Mouse (Mus musculus) hindbrain, postnatal 0 days (tissue): Measurements from ENCODE around the gene Ampd1. TPM values are rescaled to one million over a fixed set of nuclear protein-coding genes. Genes with fewer than 3 reads are reported as not detected.

Experiments used
- ATAC-seq: fragments of 200-750 bp; cut with Nextera tagmentation; 2 replicates; pipeline ENCODE4 v1.8.0; 2017; ENCODE audit warnings: mild to moderate bottlenecking, moderate TSS enrichment, moderate library complexity
- DNase-seq: peaks from one replicate; pipeline ENCODE4 v3.0.0-alpha.2; 2015; ENCODE audit warnings: low spot score
- H3K27ac ChIP-seq: fragments of 300-500 bp; sonication (generic); 2 replicates; pipeline ENCODE4 v1.5.1; 2014; ENCODE audit warnings: mild to moderate bottlenecking
- H3K27me3 ChIP-seq: fragments of 300-500 bp; sonication (generic); 2 replicates; pipeline ENCODE4 v1.6.1; 2014; ENCODE audit warnings: low read length, mixed read lengths; ENCODE audit not compliant: insufficient read depth
- H3K36me3 ChIP-seq: fragments of 300-500 bp; sonication (generic); 2 replicates; pipeline ENCODE4 v1.6.1; 2014; ENCODE audit warnings: low read length, mixed read lengths; ENCODE audit not compliant: insufficient read depth
- H3K4me1 ChIP-seq: fragments of 300-500 bp; sonication (generic); 2 replicates; pipeline ENCODE4 v1.6.1; 2014; ENCODE audit warnings: antibody characterized with exemption, low read length, mixed read lengths; ENCODE audit not compliant: insufficient read depth
- H3K4me2 ChIP-seq: fragments of 300-500 bp; sonication (generic); 2 replicates; pipeline ENCODE4 v1.6.1; 2014; ENCODE audit warnings: low read depth, mild to moderate bottlenecking, low read length, moderate library complexity, mixed read lengths
- H3K4me3 ChIP-seq: fragments of 300-500 bp; sonication (generic); 2 replicates; pipeline ENCODE4 v1.5.1; 2014; ENCODE audit warnings: low read length
- H3K9ac ChIP-seq: fragments of 300-500 bp; sonication (generic); replicated peaks from 2 replicates; pipeline ENCODE4 v1.6.1; 2014; ENCODE audit warnings: mild to moderate bottlenecking, low read length, moderate library complexity, mixed read lengths
- H3K9me3 ChIP-seq: fragments of 300-500 bp; sonication (generic); 2 replicates; pipeline ENCODE4 v1.6.1; 2016; ENCODE audit warnings: low read length, mixed read lengths
- CTCF ChIP-seq: IDR thresholded peaks from 2 replicates; pipeline ENCODE4 v1.5.1; 2016; ENCODE audit warnings: antibody characterized with exemption, control low read depth, low read depth
- WGBS: fragments of 180-500 bp; shearing (Covaris S2); extraction: QIAGEN DNeasy Blood & Tissue Kit; methylation state at CpG from one replicate; pipeline ENCODE4 v1.1.7; 2014; 5-methylcytosine and 5-hydroxymethylcytosine counted together
- polyA plus RNA-seq: library from polyadenylated mRNA; unstranded; fragments of >200 nt; fragmentation: Nextera tagmentation; extraction: Ambion mirVana; gene quantifications from 2 replicates; pipeline ENCODE4 v1.2.1, GENCODE M21; 2015
- total RNA-seq: library from RNA; depleted of rRNA; stranded (reverse); fragments of >200 nt; gene quantifications from 2 replicates; pipeline ENCODE4 v1.2.3, GENCODE M21; 2014

The Ampd1 gene
- total and polyA plus RNA-seq, 2 experiments from 2014 or later, result 2.6 TPM; not detected in 1

GRCm38 (mm10) chr3:103058207-103059157 lies 15.3 kb upstream of the Ampd1 start, which contains the start of gene Nras:
Nras (plus strand) TSS chr3:103058285.
- ATAC-seq (peak; percentile 99), DNase-seq (peak; percentile 97)
- Histone ChIP-seq H3K4me3 (peak within 1 kb of the TSS; percentile 70), H3K27ac (peak within 1 kb of the TSS; percentile 91), H3K9ac (peak within 1 kb of the TSS; percentile 76), H3K4me1 (0 out of 2 replicates have a peak, but pooled peaks cover 4% of the 10 kb centered on the region), H3K4me2 (peak within 1 kb of the TSS; percentile 69), H3K36me3 (peaks cover 34% of the 10 kb centered on the region), H3K9me3 (no peaks in the 10 kb centered on the region), H3K27me3 (no peaks in the 10 kb centered on the region)
- WGBS, result 2% methylated on average over 46 of the region's 46 CpGs
- TF ChIP-seq CTCF, result no peak

DNA sequence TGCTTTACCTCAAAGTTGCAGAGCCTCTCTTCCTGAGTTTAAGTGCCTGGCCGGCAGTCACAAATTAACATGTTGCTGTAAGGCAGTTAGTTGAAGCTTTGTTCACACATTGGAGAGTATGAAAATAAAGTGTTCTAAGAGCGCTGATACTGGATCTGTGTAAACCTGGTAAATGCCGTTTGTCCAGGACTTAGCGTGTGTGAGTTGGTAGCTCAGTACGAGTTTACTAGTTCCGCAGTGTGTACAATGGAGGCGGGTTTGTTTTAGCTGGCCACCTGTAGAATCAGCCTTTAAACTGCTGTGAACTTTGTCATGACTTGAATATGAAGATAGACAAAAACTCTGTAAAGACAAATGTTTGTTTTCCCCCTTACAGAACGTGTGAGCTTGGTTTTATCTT lies 6.9 kb upstream of the Ampd1 start:
- Histone ChIP-seq H3K27ac (no peak overlapping the region), H3K4me1 (no peaks in the 10 kb centered on the region), H3K27me3 (no peaks in the 10 kb centered on the region), H3K36me3 (peaks cover 46% of the 10 kb centered on the region), H3K4me2 (no peak overlapping the region), H3K9ac (no peak overlapping the region), H3K9me3 (no peaks in the 10 kb centered on the region), H3K4me3 (no peak overlapping the region)
- 94% methylated on average over 8 of the region's 8 CpGs for WGBS
- ATAC-seq (no peak), DNase-seq (no peak)
- no peak for TF ChIP-seq CTCF

DNA sequence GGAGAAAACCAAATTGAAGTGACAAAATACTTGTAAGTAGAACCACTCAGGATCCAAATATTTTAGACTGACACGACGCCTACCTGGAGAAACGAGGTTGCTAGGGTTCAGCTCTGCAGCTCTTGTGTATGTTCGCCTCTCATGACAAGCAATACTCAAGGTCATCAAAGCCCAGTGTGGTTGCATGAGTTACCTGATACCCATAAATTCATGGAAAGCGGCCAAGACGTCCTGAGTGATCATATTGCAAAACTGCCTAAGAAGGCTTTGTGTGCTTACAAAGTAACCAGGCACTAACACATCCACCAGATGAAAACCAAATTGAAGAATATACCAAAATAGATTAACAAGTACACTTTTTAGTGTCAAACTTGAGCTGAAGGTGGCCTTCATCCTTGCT lies 4.8 kb upstream of the Ampd1 start:
- H3K4me3 ChIP-seq, result no peak overlapping the region
- no peaks in the 10 kb centered on the region for H3K9me3 ChIP-seq
- no peak for TF ChIP-seq CTCF
- DNase-seq (no peak), ATAC-seq (no peak)
- H3K27me3 ChIP-seq, result no peaks in the 10 kb centered on the region
- 96% methylated on average over 6 of the region's 6 CpGs for WGBS
- peaks cover 32% of the 10 kb centered on the region for H3K36me3 ChIP-seq
- no peak overlapping the region for H3K4me2 ChIP-seq
- no peak overlapping the region for H3K27ac ChIP-seq
- H3K9ac ChIP-seq, result no peak overlapping the region
- H3K4me1 ChIP-seq, result no peaks in the 10 kb centered on the region

GRCm38 (mm10) chr3:103075871-103076270 lies 2.1 kb downstream of the Ampd1 start:
- ATAC-seq (no peak), DNase-seq (no peak)
- TF ChIP-seq CTCF, result no peak
- Histone ChIP-seq H3K4me3 (no peak overlapping the region), H3K27me3 (no peaks in the 10 kb centered on the region), H3K4me1 (no peaks in the 10 kb centered on the region), H3K27ac (no peak overlapping the region), H3K9ac (no peak overlapping the region), H3K4me2 (no peak overlapping the region), H3K9me3 (no peaks in the 10 kb centered on the region), H3K36me3 (no peaks in the 10 kb centered on the region)
- 86% methylated on average over 9 of the region's 9 CpGs for WGBS

GRCm38 (mm10) chr3:103076476-103076875 lies 2.7 kb downstream of the Ampd1 start:
- Histone ChIP-seq H3K4me1 (no peaks in the 10 kb centered on the region), H3K9ac (no peak overlapping the region), H3K36me3 (no peaks in the 10 kb centered on the region), H3K9me3 (no peaks in the 10 kb centered on the region), H3K27me3 (no peaks in the 10 kb centered on the region), H3K4me3 (no peak overlapping the region), H3K27ac (no peak overlapping the region), H3K4me2 (no peak overlapping the region)
- DNase-seq (no peak), ATAC-seq (no peak)
- TF ChIP-seq CTCF, result no peak
- 93% methylated on average over 9 of the region's 9 CpGs for WGBS

DNA sequence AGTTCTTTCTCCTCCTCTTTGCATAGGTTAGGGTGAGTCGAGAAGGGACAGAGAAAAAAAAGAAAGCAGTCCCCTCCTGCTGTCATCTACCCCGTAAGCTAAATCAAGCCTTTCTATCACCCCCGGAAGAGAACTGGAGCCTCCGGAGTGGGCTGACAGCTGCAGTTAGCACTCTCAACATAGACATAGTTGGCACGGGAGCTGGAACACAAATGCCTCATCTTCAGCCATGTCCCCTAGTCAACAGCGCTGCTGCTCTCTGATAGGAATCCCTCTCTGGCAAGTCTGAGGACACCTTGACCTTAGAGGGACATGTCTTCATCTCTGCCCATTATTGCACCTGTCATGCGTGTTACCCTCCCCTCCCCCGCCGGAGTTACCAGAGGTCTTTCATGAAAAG lies 5.5 kb downstream of the Ampd1 start:
- H3K27ac ChIP-seq, result no peak overlapping the region
- DNase-seq (no peak), ATAC-seq (no peak)
- no peak overlapping the region for H3K4me3 ChIP-seq
- H3K9me3 ChIP-seq, result no peaks in the 10 kb centered on the region
- H3K4me2 ChIP-seq, result no peak overlapping the region
- no peaks in the 10 kb centered on the region for H3K27me3 ChIP-seq
- 76% methylated on average over 9 of the region's 9 CpGs for WGBS
- no peaks in the 10 kb centered on the region for H3K36me3 ChIP-seq
- H3K4me1 ChIP-seq, result no peaks in the 10 kb centered on the region
- H3K9ac ChIP-seq, result no peak overlapping the region
- TF ChIP-seq CTCF, result no peak

DNA sequence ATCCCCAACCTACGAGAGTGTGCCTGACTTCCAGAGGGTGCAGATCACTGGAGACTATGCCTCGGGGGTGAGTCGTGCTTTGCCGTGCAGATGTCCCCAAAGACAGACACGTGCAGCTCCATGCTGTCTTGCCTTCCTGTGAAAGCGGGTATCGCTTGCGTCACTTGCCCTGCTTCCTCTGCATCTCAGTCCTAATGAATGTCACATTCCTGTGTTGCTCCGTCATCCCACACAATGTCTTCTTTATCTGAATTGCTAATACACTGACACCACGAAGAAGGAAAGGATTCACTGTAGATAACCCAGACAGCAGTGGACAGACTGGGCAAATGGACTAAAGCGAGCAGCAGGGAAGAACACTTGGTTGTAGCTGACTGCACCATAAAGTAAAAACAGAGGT lies 7.2 kb downstream of the Ampd1 start:
- no peak for TF ChIP-seq CTCF
- H3K9me3 ChIP-seq, result no peaks in the 10 kb centered on the region
- ATAC-seq, result no peak
- 44% methylated on average over 11 of the region's 11 CpGs for WGBS
- H3K9ac ChIP-seq, result no peak overlapping the region
- H3K4me3 ChIP-seq, result no peak overlapping the region
- no peak for DNase-seq
- no peaks in the 10 kb centered on the region for H3K27me3 ChIP-seq
- H3K36me3 ChIP-seq, result no peaks in the 10 kb centered on the region
- H3K4me2 ChIP-seq, result no peak overlapping the region
- H3K4me1 ChIP-seq, result no peaks in the 10 kb centered on the region
- H3K27ac ChIP-seq, result no peak overlapping the region
